Mouse (Mus musculus) myocyte (in vitro differentiated cells): ENCODE measurements around the gene Mctp1. TPM values are rescaled to one million over a fixed set of nuclear protein-coding genes. Genes with fewer than 3 reads are reported as not detected.
"Not testable (repeated sequence)": the region's sequence is repeated elsewhere in the genome, so short reads cannot be mapped to it uniquely, and the experiment has no call there.

Experiments
- H3K27me3 ChIP-seq: one replicate; pipeline ENCODE4 v1.6.1; 2011; ENCODE audit not compliant: control insufficient read depth, insufficient read depth, insufficient read length
- H3K36me3 ChIP-seq: one replicate; pipeline ENCODE4 v1.6.1; 2011; ENCODE audit not compliant: control insufficient read depth, insufficient read depth
- H3K4me2 ChIP-seq: one replicate; pipeline ENCODE4 v1.6.1; 2011; ENCODE audit warnings: low read depth, control low read depth
- H3K4me3 ChIP-seq: one replicate; pipeline ENCODE4 v1.5.1; 2011; ENCODE audit warnings: mild to moderate bottlenecking, control low read depth, moderate library complexity
- H3K79me2 ChIP-seq: one replicate; pipeline ENCODE4 v1.6.1; 2011; ENCODE audit not compliant: control insufficient read depth, insufficient read depth
- H3ac ChIP-seq: one replicate; pipeline ENCODE4 v1.6.1; 2011; ENCODE audit not compliant: control insufficient read depth, insufficient read length
- CEBPB ChIP-seq: IDR thresholded peaks from 2 replicates; pipeline ENCODE4 v1.6.1; 2011; ENCODE audit warnings: mild to moderate bottlenecking, moderate library complexity; ENCODE audit not compliant: poor library complexity, insufficient read depth, severe bottlenecking
- E2F4 ChIP-seq: IDR thresholded peaks from one replicate; pipeline ENCODE4 v1.6.1; 2011; ENCODE audit warnings: mild to moderate bottlenecking, control low read depth, moderate library complexity; ENCODE audit not compliant: insufficient read depth
- MAX ChIP-seq: IDR thresholded peaks from one replicate; pipeline ENCODE4 v1.6.1; 2011; ENCODE audit warnings: low read depth, mild to moderate bottlenecking, control low read depth
- MYOD1 ChIP-seq, 3 experiments: IDR thresholded peaks; one replicate each; pipeline ENCODE4 v1.6.1; 2011; ENCODE audit warnings: control low read depth in 2 of 3, low read depth in 2 of 3, mild to moderate bottlenecking in 2 of 3, moderate library complexity in 1 of 3; ENCODE audit not compliant: insufficient read length in 2 of 3, control insufficient read depth in 1 of 3
- MYOG ChIP-seq, 3 experiments: IDR thresholded peaks; one replicate each; pipeline ENCODE4 v1.6.1; 2011; ENCODE audit warnings: control low read depth in 2 of 3, low read depth in 2 of 3, mild to moderate bottlenecking in 2 of 3; ENCODE audit not compliant: insufficient read length in 2 of 3, control insufficient read depth in 1 of 3, insufficient read depth in 1 of 3
- POLR2A ChIP-seq: IDR thresholded peaks from one replicate; pipeline ENCODE4 v1.6.1; 2011; ENCODE audit warnings: low read depth, mild to moderate bottlenecking, control low read depth, moderate library complexity; ENCODE audit not compliant: insufficient read length
- POLR2AphosphoS2 ChIP-seq: IDR thresholded peaks from one replicate; pipeline ENCODE4 v1.6.1; 2011; ENCODE audit warnings: low read depth, control low read depth; ENCODE audit not compliant: insufficient read length
- REST ChIP-seq: IDR thresholded peaks from one replicate; pipeline ENCODE4 v1.6.1; 2011; ENCODE audit warnings: mild to moderate bottlenecking, control low read depth, moderate library complexity; ENCODE audit not compliant: insufficient read depth, insufficient read length
- SRF ChIP-seq: IDR thresholded peaks from one replicate; pipeline ENCODE4 v1.6.1; 2011; ENCODE audit warnings: low read depth; ENCODE audit not compliant: control insufficient read depth, insufficient read length
- TCF12 ChIP-seq: IDR thresholded peaks from one replicate; pipeline ENCODE4 v1.6.1; 2011; ENCODE audit warnings: mild to moderate bottlenecking, control low read depth; ENCODE audit not compliant: poor library complexity, insufficient read depth, severe bottlenecking
- TCF3 ChIP-seq: IDR thresholded peaks from one replicate; pipeline ENCODE4 v1.6.1; 2011; ENCODE audit warnings: low read depth, control low read depth; ENCODE audit not compliant: insufficient read length
- USF1 ChIP-seq: IDR thresholded peaks from one replicate; pipeline ENCODE4 v1.6.1; 2011; ENCODE audit warnings: low read depth, mild to moderate bottlenecking, control low read depth, moderate library complexity
- polyA plus RNA-seq: library from polyadenylated mRNA; unstranded; fragments of >200 nt; fragmentation: generic; extraction: Trizol; gene quantifications from one replicate; pipeline ENCODE4 v1.2.1, GENCODE M21; 2012; ENCODE audit warnings: missing spikeins

Gene Mctp1
- polyA plus RNA-seq, result 0.67 TPM

DNA sequence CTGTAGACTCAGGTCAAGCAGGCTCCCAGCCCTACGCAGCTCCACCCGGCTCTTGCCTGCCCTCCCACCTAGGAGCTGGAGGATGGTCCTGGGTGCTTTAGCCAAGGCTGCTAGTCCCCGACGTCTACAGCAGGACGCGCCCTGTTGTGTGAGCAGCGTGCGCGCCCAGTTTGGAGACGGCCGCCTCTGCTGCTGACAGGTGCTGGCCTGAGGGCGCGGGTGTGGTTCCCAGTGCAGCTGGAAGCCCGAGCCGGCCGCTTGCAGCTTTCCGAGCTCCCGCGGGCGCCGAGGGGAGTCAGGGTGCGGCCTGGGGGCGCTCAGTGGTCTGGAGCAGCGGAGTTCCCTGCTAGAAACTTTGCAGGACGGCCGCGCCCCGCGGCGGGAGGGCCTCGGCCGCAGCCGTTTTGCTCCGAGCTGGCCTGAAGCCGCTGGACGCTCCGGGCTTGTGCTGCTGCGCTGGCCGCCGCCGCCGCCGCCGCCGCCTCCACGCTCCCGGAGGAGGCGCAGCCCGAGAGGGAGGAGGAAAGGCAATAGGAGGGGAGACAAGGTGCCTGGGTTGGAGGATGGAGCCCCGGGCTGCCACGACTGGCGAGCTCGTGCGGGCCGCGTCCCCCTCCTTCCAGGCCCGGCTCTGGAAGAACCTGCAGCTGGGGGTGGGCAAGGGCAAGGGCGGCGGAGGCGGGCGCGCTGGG, at the start of gene Mctp1:
Mctp1 (plus strand) TSS at position 564 of the 692 bp plus-strand sequence.
- Histone ChIP-seq H3K4me3 (no peak within 1 kb of the TSS), H3ac (no peak within 1 kb of the TSS), H3K36me3 (no peaks in the 10 kb centered on the region), H3K27me3 (peaks cover 8% of the 10 kb centered on the region), H3K4me2 (peak within 1 kb of the TSS; percentile 42), H3K79me2 (no peaks in the 10 kb centered on the region)
- TF ChIP-seq CEBPB (no peak), MYOD1 (IDR thresholded peaks at IDR 0.05; ENCODE audit: control insufficient read depth in 1 of 3, insufficient read length in 2 of 3, low read depth in 2 of 3) (peak in 2 of 3 experiments; percentile 69 to 76), MYOG (IDR thresholded peaks at IDR 0.05; ENCODE audit: control insufficient read depth in 1 of 3, insufficient read depth in 1 of 3, insufficient read length in 2 of 3, low read depth in 2 of 3) (peak in 2 of 3 experiments; percentile 80 to 82)

DNA sequence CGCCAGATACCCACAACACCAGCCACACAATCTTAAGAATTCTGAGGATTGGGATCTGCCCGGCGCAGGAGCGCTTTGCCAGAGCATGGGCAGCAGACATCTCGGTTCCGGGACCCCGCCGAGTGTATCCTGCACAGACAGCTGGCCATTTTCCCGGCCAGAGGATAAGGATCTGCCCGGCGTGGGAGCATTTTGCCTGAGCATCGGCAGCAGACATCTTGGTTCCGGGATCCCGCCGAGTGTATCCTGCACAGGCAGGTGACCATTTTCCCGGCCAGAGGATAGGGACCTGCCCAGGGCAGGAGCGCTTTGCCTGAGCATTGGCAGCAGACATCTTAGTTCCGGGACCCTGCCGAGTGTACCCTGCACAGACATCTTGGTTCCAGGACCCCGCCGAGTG, 38.4 kb upstream of the Mctp1 start:
- H3K4me3 ChIP-seq, H3ac ChIP-seq, H3K36me3 ChIP-seq, H3K79me2 ChIP-seq, H3K27me3 ChIP-seq, H3K4me2 ChIP-seq: not testable (repeated sequence)

DNA sequence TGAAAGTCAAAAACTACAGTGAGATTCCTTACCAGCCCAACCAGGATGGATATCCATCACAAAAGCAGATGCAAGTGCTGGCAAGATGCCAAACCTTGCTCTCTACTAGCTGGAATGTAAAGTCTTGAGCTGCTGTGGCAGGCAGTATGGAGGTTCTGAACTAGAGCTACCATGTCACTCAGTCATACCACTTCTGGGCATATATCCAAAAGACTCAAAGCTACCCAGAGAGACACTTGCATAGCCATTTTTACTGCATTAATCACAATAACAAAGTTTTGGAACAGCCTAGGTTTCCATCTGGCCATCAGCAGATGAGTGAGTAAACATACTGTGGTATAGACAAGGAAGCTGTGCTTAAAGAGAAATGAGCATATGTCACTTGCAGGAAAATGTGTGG, 25.6 kb upstream of the Mctp1 start:
- H3K36me3 ChIP-seq, result no peaks in the 10 kb centered on the region
- no peak for TF ChIP-seq POLR2A
- no peak for TF ChIP-seq TCF12
- no peak for TF ChIP-seq MYOD1 (IDR thresholded peaks at IDR 0.05; ENCODE audit: control insufficient read depth in 1 of 3, insufficient read length in 2 of 3, low read depth in 2 of 3)
- TF ChIP-seq CEBPB, result no peak
- no peak for TF ChIP-seq USF1
- no peak for TF ChIP-seq TCF3
- TF ChIP-seq SRF, result no peak
- TF ChIP-seq MAX, result no peak
- TF ChIP-seq REST, result no peak
- TF ChIP-seq POLR2AphosphoS2, result no peak
- H3K4me3 ChIP-seq, result no peak overlapping the region
- H3K27me3 ChIP-seq, result no peaks in the 10 kb centered on the region
- no peak overlapping the region for H3ac ChIP-seq
- H3K4me2 ChIP-seq, result no peak overlapping the region
- H3K79me2 ChIP-seq, result no peaks in the 10 kb centered on the region

DNA sequence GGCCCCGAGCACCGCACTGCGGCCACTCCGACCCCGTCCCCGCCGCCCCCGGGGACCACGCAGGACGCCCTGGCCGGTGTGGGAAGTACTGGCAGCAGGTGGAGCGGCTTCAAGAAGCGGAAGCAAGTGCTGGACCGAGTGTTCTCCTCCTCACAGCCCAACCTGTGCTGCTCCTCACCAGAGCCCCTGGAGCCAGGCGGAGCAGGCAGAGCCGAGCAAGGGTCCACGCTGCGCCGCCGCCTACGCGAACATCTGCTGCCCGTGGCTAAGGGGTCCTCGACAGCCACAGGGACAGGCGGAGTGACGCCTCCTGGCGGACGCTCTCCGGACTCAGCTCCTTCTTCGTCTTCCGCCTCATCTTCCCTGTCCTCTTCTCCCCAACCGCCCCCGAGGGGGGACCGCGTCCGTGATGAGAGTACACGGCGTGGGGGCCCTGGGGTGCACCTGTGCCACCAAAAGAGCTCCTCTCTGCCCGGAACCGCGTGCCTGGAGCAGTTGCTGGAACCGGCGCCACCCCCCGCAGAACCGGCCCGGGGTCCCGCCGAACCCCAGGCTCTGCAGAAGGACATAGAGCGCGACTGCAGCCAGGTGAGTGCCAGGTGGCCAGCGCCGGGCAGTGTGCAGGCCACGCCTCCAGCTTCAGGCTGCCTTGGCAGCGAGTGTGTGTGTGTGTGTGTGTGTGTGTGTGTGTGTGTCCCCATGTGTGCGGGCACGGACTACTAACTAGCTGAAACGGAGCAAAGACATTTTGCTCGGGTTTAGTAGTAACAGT, 515 bp downstream of the Mctp1 start:
- Histone ChIP-seq H3K4me3 (no peak overlapping the region), H3K4me2 (peak overlapping the region; percentile 42), H3K27me3 (peaks cover 8% of the 10 kb centered on the region), H3K36me3 (no peaks in the 10 kb centered on the region), H3K79me2 (no peaks in the 10 kb centered on the region), H3ac (no peak overlapping the region)
- TF ChIP-seq MAX (no peak), CEBPB (no peak), E2F4 (no peak), TCF3 (no peak), SRF (no peak), USF1 (no peak), MYOG (IDR thresholded peaks at IDR 0.05; ENCODE audit: control insufficient read depth in 1 of 3, insufficient read depth in 1 of 3, insufficient read length in 2 of 3, low read depth in 2 of 3) (no peak), TCF12 (no peak), POLR2A (no peak), POLR2AphosphoS2 (no peak), REST (no peak)

DNA sequence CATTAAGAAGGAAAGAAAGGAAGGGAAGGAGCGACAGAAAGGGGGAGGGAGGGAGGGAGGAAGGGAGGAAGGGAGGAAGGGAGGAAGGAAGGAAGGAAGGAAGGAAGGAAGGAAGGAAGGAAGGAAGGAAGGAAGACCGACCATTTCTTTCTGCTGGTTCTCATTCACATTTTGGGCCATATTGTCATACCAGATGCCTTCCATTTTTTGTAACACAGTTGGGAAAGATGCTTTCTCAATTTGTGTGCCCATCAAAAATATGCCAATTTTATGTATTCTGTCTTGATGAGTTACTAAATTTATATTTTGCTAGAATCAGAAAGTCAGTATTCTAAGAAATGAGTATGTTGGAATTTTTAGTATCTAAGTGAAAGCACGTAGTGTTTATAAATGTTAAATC, 4.3 kb downstream of the Mctp1 start:
- Histone ChIP-seq H3K4me2 (no peak overlapping the region), H3K4me3 (no peak overlapping the region), H3K36me3 (no peaks in the 10 kb centered on the region), H3ac (no peak overlapping the region), H3K27me3 (peaks cover 8% of the 10 kb centered on the region), H3K79me2 (no peaks in the 10 kb centered on the region)
- TF ChIP-seq REST (no peak), TCF3 (no peak), POLR2A (no peak), CEBPB (no peak), MYOD1 (IDR thresholded peaks at IDR 0.05; ENCODE audit: control insufficient read depth in 1 of 3, insufficient read length in 2 of 3, low read depth in 2 of 3) (no peak), E2F4 (no peak), SRF (no peak), MAX (no peak), POLR2AphosphoS2 (no peak), TCF12 (no peak)
